Mouse (Mus musculus): ENCODE measurements around the gene Tet2.

DNA sequence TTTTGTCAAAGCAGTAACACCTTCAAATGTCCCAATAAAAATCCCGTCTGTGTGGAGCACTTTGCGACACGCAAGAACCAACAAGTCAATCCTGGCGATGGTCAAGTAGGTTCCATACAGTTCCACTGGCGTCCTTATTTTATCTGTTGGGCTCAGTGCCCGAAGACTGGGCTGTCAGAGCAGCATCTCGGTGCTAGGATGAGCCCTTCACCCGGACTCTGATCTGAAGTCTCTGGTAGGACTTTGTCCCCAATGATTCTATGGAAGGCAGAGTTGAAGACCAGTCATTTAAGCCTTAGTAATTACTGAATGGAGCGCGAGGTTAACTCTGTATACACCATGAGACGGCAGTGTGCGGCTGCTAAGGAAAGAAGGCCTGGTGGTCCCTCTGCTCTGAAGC is 30.6 kb downstream of the Tet2 start:
- TF ChIP-seq FLI1 (IDR thresholded peaks at IDR 0.05; ENCODE audit: low read length): no peak
- no peak for TF ChIP-seq GATA1 (IDR thresholded peaks at IDR 0.05; ENCODE audit: borderline replicate concordance, low read length)

Data from megakaryocyte, embryonic 14.5 days (primary cell).